Mouse (Mus musculus) midbrain, embryonic 16.5 days (tissue): ENCODE results near the gene Klf6. TPM values are rescaled to one million over a fixed set of nuclear protein-coding genes. Genes with fewer than 3 reads are reported as not detected.

Experiments used
- ATAC-seq: fragments of 200-750 bp; cut with Nextera tagmentation; 2 replicates; pipeline ENCODE4 v1.8.0; 2017; ENCODE audit warnings: moderate TSS enrichment
- H3K27ac ChIP-seq: fragments of 300-500 bp; sonication (generic); 2 replicates; pipeline ENCODE4 v1.5.1; 2014; ENCODE audit warnings: mild to moderate bottlenecking, low read length, mixed read lengths
- H3K27me3 ChIP-seq: fragments of 300-500 bp; sonication (generic); 2 replicates; pipeline ENCODE4 v1.6.1; 2014; ENCODE audit warnings: low read depth, low read length, mixed read lengths; ENCODE audit not compliant: control insufficient read depth, insufficient read depth
- H3K36me3 ChIP-seq: fragments of 300-500 bp; sonication (generic); 2 replicates; pipeline ENCODE4 v1.6.1; 2014; ENCODE audit warnings: mild to moderate bottlenecking, low read length, moderate library complexity, mixed read lengths; ENCODE audit not compliant: control insufficient read depth, insufficient read depth
- H3K4me1 ChIP-seq: fragments of 300-500 bp; sonication (generic); 2 replicates; pipeline ENCODE4 v1.6.1; 2014; ENCODE audit warnings: mild to moderate bottlenecking, low read length, mixed read lengths; ENCODE audit not compliant: control insufficient read depth, insufficient read depth
- H3K4me2 ChIP-seq: fragments of 300-500 bp; sonication (generic); 2 replicates; pipeline ENCODE4 v1.6.1; 2014; ENCODE audit warnings: mild to moderate bottlenecking, low read length, mixed read lengths
- H3K4me3 ChIP-seq: fragments of 300-500 bp; sonication (generic); 2 replicates; pipeline ENCODE4 v1.5.1; 2014; ENCODE audit warnings: low read depth, mild to moderate bottlenecking, low read length, moderate library complexity, mixed read lengths
- H3K9ac ChIP-seq: fragments of 300-500 bp; sonication (generic); 2 replicates; pipeline ENCODE4 v1.6.1; 2014; ENCODE audit warnings: low read depth, low read length, mixed read lengths
- H3K9me3 ChIP-seq: fragments of 300-500 bp; sonication (generic); replicated peaks from 2 replicates; pipeline ENCODE4 v1.6.1; 2014; ENCODE audit warnings: mild to moderate bottlenecking, low read length, mixed read lengths; ENCODE audit not compliant: control insufficient read depth, poor library complexity, severe bottlenecking
- WGBS: fragments of 180-500 bp; shearing (Covaris S2); extraction: QIAGEN DNeasy Blood & Tissue Kit; methylation state at CpG from one replicate; pipeline ENCODE4 v1.1.7; 2014; 5-methylcytosine and 5-hydroxymethylcytosine counted together
- microRNA-seq: library from miRNA; unstranded; fragments of <30 nt; microRNA quantifications from one replicate; pipeline ENCODE4, GENCODE M21; 2017
- polyA plus RNA-seq: library from polyadenylated mRNA; unstranded; fragments of >200 nt; fragmentation: Nextera tagmentation; extraction: Ambion mirVana; gene quantifications from 2 replicates; pipeline ENCODE4 v1.2.1, GENCODE M21; 2015

The Klf6 gene
- polyA plus RNA-seq, 1 experiment from 2014 or later, result 132 TPM

GRCm38 (mm10) chr13:5913201-5913600 lies 51.9 kb downstream of the Klf6 start:
- H3K4me1 ChIP-seq, result no peaks in the 10 kb centered on the region
- ATAC-seq, result no peak
- no peak overlapping the region for H3K9ac ChIP-seq
- 81% methylated on average over 3 of the region's 3 CpGs for WGBS
- H3K36me3 ChIP-seq, result no peaks in the 10 kb centered on the region
- no peaks in the 10 kb centered on the region for H3K27me3 ChIP-seq
- no peak overlapping the region for H3K4me2 ChIP-seq
- H3K27ac ChIP-seq, result no peak overlapping the region
- no peak overlapping the region for H3K4me3 ChIP-seq
- H3K9me3 ChIP-seq, result no peaks in the 10 kb centered on the region

DNA sequence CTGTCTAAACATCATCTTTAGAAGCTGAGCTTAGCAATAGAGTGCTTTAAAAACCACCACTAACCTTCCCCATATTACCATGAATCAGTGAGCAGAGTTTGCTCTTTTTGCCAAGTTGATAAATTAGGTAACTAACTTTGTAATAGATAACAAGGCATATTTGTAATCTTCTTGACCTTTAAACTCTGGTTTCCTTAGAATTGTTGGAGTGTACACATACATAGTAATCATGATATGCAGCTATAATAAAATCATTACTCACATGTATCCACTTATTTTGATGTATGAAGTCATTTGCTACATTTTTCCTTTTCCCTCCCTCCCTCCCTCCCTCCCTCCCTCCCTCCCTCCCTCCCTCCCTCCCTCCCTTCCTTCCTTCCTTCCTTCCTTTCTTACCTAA lies 56.1 kb downstream of the Klf6 start:
- Histone ChIP-seq H3K9me3 (no peaks in the 10 kb centered on the region), H3K9ac (no peak overlapping the region), H3K4me2 (no peak overlapping the region), H3K27ac (no peak overlapping the region), H3K4me3 (no peak overlapping the region), H3K36me3 (no peaks in the 10 kb centered on the region), H3K27me3 (no peaks in the 10 kb centered on the region), H3K4me1 (no peaks in the 10 kb centered on the region)
- no peak for ATAC-seq

DNA sequence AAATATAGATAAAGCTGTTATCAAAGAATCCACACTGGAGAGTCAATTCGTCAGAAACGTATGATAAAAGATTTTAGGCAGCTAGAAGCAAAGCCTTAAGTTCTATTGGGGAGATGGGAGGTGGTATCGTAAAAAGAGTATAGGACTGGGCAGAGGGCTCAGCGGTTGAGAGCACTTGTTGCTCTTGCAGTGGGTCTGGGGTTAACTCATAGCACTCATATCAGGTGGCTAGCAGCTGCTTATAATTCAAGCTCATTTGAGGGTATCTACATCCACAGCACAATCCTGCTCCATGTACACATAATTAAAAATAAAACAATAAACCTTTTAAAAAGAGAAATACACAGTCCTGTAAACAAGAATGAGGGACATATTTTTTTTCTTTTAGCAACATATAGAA lies 58.7 kb downstream of the Klf6 start:
- Histone ChIP-seq H3K27ac (no peak overlapping the region), H3K9ac (no peak overlapping the region), H3K4me2 (no peak overlapping the region), H3K27me3 (no peaks in the 10 kb centered on the region), H3K4me1 (no peaks in the 10 kb centered on the region), H3K4me3 (no peak overlapping the region), H3K36me3 (no peaks in the 10 kb centered on the region), H3K9me3 (no peaks in the 10 kb centered on the region)
- no peak for ATAC-seq
- 92% methylated on average over 4 of the region's 4 CpGs for WGBS

Small RNAs within 50 kb of the gene (microRNA-seq; reads per million reads assigned to microRNA genes)
- gene Gm26043, result not detected
